Mouse (Mus musculus) cerebellum, adult 2 months (tissue): ENCODE data around the gene Cap2.

Experiments
- CTCF ChIP-seq: fragments of 200-500 bp; IDR thresholded peaks from 2 replicates; pipeline ENCODE4 v1.5.1; 2011; ENCODE audit warnings: low read depth, mild to moderate bottlenecking, control low read depth, low read length, moderate library complexity, borderline replicate concordance; ENCODE audit not compliant: insufficient read depth
- POLR2A ChIP-seq: fragments of 200-500 bp; IDR thresholded peaks from 2 replicates; pipeline ENCODE4 v1.6.1; 2011; ENCODE audit warnings: low read length, control low read depth, borderline replicate concordance; ENCODE audit not compliant: insufficient read depth

GRCm38 (mm10) chr13:46669620-46670271, 168.1 kb downstream of the Cap2 start:
- no peak for TF ChIP-seq CTCF
- no peak for TF ChIP-seq POLR2A
